Mouse (Mus musculus): ENCODE measurements around the gene Cygb.
"Not testable (repeated sequence)": the region's sequence is repeated elsewhere in the genome, so short reads cannot be mapped to it uniquely, and the experiment has no call there.

Cygb gene

DNA sequence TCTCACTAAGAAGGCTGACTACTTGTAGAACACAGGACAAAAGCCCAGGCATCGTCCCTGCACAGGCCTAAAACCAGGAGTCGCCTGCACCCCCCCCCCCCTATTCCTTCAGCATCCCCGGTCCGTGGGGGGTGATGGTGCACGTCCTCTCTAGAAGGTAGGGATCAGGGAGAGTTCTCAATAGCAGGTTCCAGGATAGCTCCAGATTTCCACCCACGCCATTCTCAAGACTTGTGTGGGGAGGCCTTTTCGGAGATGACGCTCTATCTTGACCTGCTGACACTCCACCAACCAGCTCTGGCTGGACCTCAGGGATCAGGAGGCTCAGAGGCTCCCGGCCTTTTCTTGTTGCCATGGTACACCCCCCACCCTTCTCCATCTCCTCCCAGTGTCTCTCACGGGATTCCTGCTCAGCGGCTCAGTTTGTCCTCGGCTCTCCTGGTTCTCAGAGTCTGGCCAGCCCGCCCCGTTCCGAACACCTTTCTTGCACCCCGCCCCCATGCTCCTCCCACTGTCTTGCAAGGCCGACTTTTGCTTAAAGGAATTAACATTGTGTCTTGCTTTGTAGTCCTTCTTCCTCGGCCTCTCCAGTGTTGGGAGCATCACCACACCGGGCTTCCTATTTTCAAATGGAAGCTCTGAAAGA is 10.4 kb downstream of the Cygb start:
- H3K27me3 ChIP-seq (ENCODE audit: control insufficient read depth, insufficient read depth, low read length, poor library complexity, severe bottlenecking), result no peaks in the 10 kb centered on the region
- DNase-seq (ENCODE audit: low read depth, low spot score), result no peak
- H3K36me3 ChIP-seq (ENCODE audit: control insufficient read depth, insufficient read depth, low read length, poor library complexity, severe bottlenecking), result no peaks in the 10 kb centered on the region

DNA sequence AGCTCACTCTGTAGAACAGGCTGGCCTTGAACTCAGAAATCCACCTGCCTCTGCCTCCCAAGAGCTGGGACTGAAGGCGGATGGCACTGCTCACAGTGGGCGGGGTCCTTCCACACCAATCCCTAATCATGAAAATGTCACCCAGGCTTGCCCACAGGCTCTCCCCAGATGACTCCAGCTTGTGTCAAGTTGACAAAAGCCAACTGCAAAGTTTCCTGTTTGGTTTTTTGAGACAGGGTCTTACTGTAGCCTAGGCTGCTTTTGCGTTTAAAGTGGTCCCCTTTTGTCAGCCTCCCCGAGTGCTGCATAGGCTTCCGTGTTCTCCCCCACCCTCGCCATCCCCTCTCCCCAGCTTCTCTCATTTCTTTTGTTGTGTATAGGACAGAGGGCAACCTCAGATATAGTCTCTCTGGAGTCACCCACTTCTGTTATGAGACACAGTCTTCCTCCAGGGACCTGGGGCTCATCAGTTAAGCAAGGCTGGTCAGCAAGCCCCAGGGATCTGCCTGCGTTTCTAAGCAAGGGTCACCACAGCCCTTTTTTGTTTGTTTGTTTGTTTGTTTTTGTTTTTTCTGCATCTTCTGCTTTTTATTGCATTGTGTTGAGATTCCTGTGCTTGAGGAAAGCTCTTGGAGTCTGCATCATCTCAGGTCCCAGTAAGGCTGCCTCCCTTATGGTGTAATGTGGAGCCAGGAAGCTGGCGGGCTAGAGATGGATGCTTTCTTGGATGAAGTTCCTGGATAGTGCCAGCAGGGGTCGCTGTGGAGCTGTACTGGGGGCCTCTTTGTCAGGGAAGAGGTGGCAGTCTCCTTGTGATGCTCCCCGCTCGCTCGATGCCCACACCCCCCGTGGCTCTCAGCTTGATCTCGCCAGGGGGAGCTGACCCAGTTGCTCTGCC is 11.2 kb downstream of the Cygb start:
- Histone ChIP-seq H3K27me3 (ENCODE audit: control insufficient read depth, insufficient read depth, low read length, poor library complexity, severe bottlenecking) (no peaks in the 10 kb centered on the region), H3K36me3 (ENCODE audit: control insufficient read depth, insufficient read depth, low read length, poor library complexity, severe bottlenecking) (no peaks in the 10 kb centered on the region)
- peak; percentile 85 for DNase-seq (ENCODE audit: low read depth, low spot score)

DNA sequence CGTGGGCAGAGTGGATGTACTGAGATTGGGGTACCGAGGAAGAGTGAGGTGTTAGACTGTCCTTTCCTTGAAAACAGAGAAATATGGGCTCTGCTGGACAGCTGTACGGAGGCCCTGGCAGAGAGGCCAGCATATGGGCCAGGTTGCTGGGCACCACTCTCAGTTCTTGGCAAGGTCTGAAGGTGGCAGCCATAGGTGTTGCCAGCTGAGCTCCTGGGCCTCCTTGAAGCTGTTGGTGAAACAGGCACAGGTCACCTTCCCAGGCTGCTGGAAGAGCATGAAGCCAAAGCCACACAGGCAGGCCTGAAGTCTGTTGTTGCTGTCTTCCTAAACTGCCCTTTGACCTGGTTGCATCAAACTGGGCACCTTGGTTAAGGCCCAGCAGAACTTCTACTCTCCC is 12.4 kb downstream of the Cygb start:
- DNase-seq (ENCODE audit: low read depth, low spot score), result no peak
- no peaks in the 10 kb centered on the region for H3K27me3 ChIP-seq (ENCODE audit: control insufficient read depth, insufficient read depth, low read length, poor library complexity, severe bottlenecking)
- no peaks in the 10 kb centered on the region for H3K36me3 ChIP-seq (ENCODE audit: control insufficient read depth, insufficient read depth, low read length, poor library complexity, severe bottlenecking)

- H3K36me3 ChIP-seq (ENCODE audit: control insufficient read depth, insufficient read depth, low read length, poor library complexity, severe bottlenecking), result no peaks in the 10 kb centered on the region
- DNase-seq (ENCODE audit: low read depth, low spot score), result peak; percentile 52
Observed at GRCm38 (mm10) chr11:116641168-116641567, 12.9 kb downstream of the Cygb start.

DNA sequence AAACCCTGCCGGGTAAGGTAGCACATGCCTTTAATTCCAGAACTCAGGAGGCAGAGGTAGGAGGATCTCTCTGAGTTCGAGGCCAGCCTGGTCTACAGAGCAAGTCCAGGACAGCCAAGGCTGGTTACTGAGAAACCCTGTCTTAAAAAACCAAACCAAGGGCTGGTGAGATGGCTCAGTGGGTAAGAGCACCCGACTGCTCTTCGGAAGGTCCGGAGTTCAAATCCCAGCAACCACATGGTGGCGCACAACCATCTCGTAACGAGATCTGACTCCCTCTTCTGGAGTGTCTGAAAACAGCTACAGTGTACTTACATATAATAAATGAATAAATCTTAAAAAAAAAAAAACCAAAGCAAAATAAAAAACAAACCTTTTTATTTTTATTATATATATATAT is 17.5 kb downstream of the Cygb start:
- DNase-seq (ENCODE audit: low read depth, low spot score); H3K27me3 ChIP-seq (ENCODE audit: control insufficient read depth, insufficient read depth, low read length, poor library complexity, severe bottlenecking); H3K36me3 ChIP-seq (ENCODE audit: control insufficient read depth, insufficient read depth, low read length, poor library complexity, severe bottlenecking): not testable (repeated sequence)

More at GRCm38 (mm10) chr11:116641168-116641567, 12.9 kb downstream of the Cygb start:
- no peaks in the 10 kb centered on the region for H3K27me3 ChIP-seq (ENCODE audit: control insufficient read depth, insufficient read depth, low read length, poor library complexity, severe bottlenecking)

GRCm38 (mm10) chr11:116632962-116633361 is 21.2 kb downstream of the Cygb start:
- Histone ChIP-seq H3K27me3 (ENCODE audit: control insufficient read depth, insufficient read depth, low read length, poor library complexity, severe bottlenecking) (no peaks in the 10 kb centered on the region), H3K36me3 (ENCODE audit: control insufficient read depth, insufficient read depth, low read length, poor library complexity, severe bottlenecking) (no peaks in the 10 kb centered on the region)
- no peak for DNase-seq (ENCODE audit: low read depth, low spot score)

DNA sequence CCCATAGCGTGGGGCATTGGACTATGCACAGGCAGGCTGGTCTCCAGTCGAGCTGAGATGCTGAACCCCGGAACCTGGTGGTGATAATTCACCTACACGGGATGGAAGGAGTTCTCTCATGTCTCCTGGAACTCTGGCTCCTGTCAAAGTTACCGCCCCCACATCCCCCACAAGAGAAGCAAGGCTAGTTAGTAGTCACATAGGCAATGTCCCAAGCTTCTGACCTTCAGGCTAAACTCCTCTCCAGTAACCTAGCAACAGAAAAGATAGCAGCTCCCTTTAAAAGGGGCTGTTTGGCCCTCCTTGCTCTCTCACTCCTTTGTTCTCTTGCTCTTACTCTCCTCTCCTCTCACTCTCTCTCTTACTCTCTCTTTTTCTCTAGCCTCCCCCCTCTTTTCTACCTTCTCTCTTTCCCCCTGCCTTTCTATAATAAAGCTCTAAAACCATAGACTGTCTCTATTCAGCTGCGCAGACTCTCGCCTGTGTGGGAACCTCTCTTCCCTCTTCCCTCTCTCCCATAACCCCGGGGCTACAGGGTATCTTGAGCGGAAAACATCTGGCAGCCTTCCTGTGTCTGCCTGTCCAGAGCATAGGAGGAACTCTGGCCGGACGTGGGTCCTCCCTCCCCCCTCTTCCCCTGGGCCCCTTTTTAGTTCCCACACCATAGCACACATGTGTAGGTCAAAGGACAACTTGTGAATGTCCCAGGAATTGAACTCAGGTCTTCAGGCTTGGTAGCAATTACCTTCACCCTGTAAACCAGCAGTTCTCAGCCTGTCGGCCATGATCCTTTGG is 23.7 kb downstream of the Cygb start:
- no peaks in the 10 kb centered on the region for H3K36me3 ChIP-seq (ENCODE audit: control insufficient read depth, insufficient read depth, low read length, poor library complexity, severe bottlenecking)
- DNase-seq (ENCODE audit: low read depth, low spot score), result no peak
- no peaks in the 10 kb centered on the region for H3K27me3 ChIP-seq (ENCODE audit: control insufficient read depth, insufficient read depth, low read length, poor library complexity, severe bottlenecking)

GRCm38 (mm10) chr11:116629472-116629871 is 24.6 kb downstream of the Cygb start:
- no peak for DNase-seq (ENCODE audit: low read depth, low spot score)
- no peaks in the 10 kb centered on the region for H3K36me3 ChIP-seq (ENCODE audit: control insufficient read depth, insufficient read depth, low read length, poor library complexity, severe bottlenecking)
- H3K27me3 ChIP-seq (ENCODE audit: control insufficient read depth, insufficient read depth, low read length, poor library complexity, severe bottlenecking), result no peaks in the 10 kb centered on the region

- DNase-seq (ENCODE audit: low read depth, low spot score), result peak; percentile 94
- no peaks in the 10 kb centered on the region for H3K27me3 ChIP-seq (ENCODE audit: control insufficient read depth, insufficient read depth, low read length, poor library complexity, severe bottlenecking)
- H3K36me3 ChIP-seq (ENCODE audit: control insufficient read depth, insufficient read depth, low read length, poor library complexity, severe bottlenecking), result no peaks in the 10 kb centered on the region
Observed at GRCm38 (mm10) chr11:116628712-116629111, 25.4 kb downstream of the Cygb start.

- DNase-seq (ENCODE audit: low read depth, low spot score), result peak; percentile 81
- Histone ChIP-seq H3K27me3 (ENCODE audit: control insufficient read depth, insufficient read depth, low read length, poor library complexity, severe bottlenecking) (no peaks in the 10 kb centered on the region), H3K36me3 (ENCODE audit: control insufficient read depth, insufficient read depth, low read length, poor library complexity, severe bottlenecking) (no peaks in the 10 kb centered on the region)
Observed at GRCm38 (mm10) chr11:116627072-116628020, 26.8 kb downstream of the Cygb start.

DNA sequence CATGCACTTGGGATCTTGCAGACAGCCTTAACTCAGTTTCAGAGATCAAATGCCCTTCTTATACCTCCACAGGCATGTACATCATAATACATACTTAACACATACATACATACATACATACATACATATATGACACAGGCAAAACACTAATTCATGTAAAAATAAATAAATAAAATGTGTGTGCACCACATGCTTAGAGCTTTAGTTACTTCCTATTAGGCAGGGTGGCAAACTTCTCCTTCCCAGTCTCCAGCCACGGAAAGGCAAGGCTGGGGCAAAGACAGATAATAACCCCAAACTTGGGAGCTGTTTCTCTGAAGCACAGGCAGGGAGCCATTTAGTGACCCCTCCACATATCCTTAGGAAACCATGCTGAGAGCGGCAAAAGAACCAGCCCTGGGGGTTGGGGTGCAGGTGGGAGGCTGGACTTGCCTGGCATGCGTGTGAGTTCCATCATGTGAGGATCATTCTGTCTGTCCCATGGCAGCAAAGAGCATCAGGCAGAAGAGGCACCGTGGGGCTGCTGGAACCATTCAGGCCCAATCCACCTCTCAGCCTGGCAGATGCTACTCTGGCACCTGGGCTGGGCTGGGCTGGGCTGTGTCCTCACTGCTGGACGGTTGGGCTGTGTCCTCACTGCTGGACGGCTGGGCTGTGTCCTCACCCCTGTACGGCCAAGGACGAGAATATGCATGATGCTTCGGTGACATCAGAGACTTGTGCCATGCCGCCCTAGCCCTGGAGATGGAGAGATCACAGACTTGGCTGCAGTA is 27.6 kb downstream of the Cygb start, which contains the start of gene Rhbdf2:
Gene Rhbdf2, minus strand, starts transcription at position 721 of the 773 bp plus-strand sequence.
- H3K36me3 ChIP-seq (ENCODE audit: control insufficient read depth, insufficient read depth, low read length, poor library complexity, severe bottlenecking), result no peaks in the 10 kb centered on the region
- H3K27me3 ChIP-seq (ENCODE audit: control insufficient read depth, insufficient read depth, low read length, poor library complexity, severe bottlenecking), result no peaks in the 10 kb centered on the region
- no peak for DNase-seq (ENCODE audit: low read depth, low spot score)

- peak; percentile 85 for DNase-seq (ENCODE audit: low read depth, low spot score)
- Histone ChIP-seq H3K27me3 (ENCODE audit: control insufficient read depth, insufficient read depth, low read length, poor library complexity, severe bottlenecking) (no peaks in the 10 kb centered on the region), H3K36me3 (ENCODE audit: control insufficient read depth, insufficient read depth, low read length, poor library complexity, severe bottlenecking) (no peaks in the 10 kb centered on the region)
Observed at GRCm38 (mm10) chr11:116625081-116626000, 28.8 kb downstream of the Cygb start.

Measured in splenic B cell, adult 2 months (primary cell).